Mouse (Mus musculus): ENCODE measurements around the gene Polr1a.

DNA sequence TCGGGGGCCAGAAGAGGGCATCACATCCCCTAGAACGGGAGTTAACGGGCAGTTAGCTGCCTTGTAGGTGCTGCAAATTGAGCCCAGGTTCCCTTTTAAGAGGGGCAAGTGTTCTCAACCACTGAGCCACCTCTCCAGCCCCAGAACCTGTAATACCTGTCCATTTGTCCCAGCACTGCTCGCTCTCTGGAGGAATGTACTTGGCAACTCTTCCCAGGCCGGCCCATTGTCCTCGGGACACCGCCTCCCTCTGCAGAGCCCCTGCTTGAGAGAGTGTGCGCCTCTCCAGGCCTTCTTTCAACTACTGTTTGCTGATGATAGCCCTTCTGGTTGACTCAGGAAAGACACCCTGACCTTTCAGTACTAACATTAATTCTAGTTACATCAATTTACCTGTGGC is 37.3 kb downstream of the Polr1a start:
- no peak for TF ChIP-seq CTCF (IDR thresholded peaks at IDR 0.05; ENCODE audit: insufficient read depth, low read depth, low read length)
- no peak for TF ChIP-seq POLR2A (IDR thresholded peaks at IDR 0.05; ENCODE audit: insufficient read depth, low read depth, low read length)
